Mouse (Mus musculus): ENCODE results near the gene Hacd1.

GRCm38 (mm10) chr2:14070466-14070865 lies 14.5 kb upstream of the Hacd1 start:
- TF ChIP-seq POLR2A (IDR thresholded peaks at IDR 0.05; ENCODE audit: borderline replicate concordance, extremely low read depth, low read depth, low read length) (no peak), CTCF (IDR thresholded peaks at IDR 0.05; ENCODE audit: insufficient read depth, low read length) (no peak)
